Mouse (Mus musculus): ENCODE data around the gene Btbd6.

Btbd6 gene

DNA sequence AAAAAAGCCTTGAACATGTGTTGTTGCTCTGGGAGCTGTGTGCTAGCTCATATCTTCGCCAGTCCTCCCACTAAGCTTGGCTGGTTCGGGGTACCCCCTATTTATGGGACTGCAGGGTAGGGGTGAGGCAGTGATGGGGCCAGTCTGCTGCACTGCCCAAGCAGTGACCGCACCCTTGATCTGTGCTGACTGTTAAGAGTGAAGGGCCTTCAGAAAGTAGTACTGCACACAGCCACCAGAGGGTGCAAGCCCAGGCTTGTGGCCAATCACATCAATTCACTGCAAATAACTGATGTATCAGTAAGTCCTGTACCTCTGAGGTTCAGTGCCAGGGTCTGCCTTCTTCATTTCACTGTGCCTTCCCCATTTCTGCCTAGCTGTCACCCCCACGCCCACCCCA lies 20.5 kb upstream of the Btbd6 start:
- peak; percentile 91 to 93 for DNase-seq

DNA sequence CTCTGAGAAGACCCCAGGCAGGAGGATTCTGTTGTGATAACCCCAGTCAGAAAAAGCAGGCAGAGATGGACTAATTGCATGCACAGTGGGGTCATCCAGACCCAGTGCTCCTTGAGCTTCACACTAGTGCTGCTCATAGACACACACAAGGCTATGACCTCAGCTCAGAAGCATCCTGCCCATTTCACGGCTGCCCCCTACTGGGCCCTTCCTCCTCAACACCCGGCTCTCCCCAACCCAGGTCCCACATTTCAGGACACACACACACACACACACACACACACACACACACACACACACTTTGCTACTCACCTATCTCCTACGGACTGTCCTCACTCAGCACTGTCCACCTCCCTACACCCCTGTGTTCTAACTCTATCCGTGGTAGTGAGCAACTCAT lies 18.0 kb upstream of the Btbd6 start:
- peak in 1 of 2 experiments; percentile 72 for DNase-seq

DNA sequence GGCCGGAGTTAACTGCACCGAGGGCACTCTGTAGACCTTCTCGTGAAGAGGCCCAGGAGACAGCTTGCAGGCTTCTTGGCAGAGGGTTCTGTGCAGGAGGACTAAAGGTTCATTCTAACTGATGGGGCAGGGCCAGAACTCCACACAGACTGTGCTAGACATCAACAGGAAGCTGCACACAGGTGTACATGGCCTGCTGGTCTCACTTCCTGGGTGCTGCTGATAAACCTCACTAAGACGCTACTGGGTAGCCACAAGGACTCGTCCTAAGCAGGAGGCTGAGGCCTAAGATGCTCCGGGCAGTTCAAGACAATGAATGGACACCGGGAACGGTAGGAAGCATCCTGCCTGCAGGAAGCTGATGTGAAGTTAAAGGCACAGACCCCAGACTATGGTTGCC lies 16.9 kb upstream of the Btbd6 start:
- DNase-seq = no peak

DNA sequence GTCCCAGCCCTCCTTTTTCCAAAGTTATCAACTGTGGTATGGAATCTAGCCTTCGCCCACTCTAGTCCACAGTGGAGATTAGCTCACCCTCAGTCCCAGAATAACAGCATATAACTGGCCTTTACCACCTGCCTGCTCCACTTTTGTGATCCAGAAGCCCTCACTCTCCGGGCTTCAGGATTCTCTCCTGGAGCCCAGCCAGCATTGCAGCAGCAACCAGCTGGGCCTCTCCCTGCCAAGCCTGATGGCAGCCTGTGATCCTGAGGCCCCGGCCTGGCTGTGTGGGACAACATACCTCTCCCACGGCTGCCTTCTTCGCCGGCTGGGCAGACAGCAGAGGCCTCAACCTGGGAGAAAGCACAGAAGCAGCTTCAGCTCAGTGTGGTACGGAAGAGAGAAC lies 14.9 kb upstream of the Btbd6 start:
- peak; percentile 57 to 67 for DNase-seq

DNA sequence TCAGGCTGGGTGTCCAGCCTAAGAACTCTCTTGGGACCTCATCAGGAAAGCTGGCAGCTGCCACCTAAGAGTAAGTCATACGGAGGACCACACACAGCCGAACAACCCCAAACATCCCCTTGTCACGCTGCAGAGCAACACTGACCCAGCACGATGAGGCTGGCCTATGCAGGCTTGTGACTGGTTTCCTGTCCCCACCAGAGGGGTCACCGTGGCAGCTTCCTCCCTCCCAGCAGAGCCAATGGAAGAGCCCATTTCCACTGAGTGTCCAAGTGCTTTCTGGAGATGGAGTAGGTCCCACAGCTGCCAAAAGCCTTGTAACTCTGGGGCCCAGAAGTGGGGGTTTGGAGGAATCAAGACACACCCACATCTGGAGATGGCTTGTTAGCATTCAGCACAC lies 14.4 kb upstream of the Btbd6 start:
- no peak for DNase-seq

DNA sequence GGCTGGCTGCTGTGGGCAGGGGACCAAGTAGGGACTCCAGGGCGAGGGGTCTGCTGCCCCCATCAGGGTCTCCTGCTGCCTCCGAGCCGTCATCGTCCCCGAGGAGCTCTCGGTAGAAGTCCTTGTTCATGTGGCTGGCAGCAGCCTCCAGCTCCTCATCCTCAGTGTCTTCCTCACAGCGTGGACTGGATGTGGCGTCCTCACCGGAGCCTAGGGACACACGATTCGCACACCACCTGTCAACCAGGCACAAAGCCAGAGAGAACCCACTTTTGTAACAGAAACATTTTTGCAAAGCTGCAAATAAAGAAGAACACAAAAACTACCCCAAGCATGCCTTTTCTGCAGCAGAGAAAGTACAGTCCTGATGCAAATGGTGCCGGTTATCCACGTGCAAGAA lies 10.5 kb upstream of the Btbd6 start:
- DNase-seq = no peak

DNA sequence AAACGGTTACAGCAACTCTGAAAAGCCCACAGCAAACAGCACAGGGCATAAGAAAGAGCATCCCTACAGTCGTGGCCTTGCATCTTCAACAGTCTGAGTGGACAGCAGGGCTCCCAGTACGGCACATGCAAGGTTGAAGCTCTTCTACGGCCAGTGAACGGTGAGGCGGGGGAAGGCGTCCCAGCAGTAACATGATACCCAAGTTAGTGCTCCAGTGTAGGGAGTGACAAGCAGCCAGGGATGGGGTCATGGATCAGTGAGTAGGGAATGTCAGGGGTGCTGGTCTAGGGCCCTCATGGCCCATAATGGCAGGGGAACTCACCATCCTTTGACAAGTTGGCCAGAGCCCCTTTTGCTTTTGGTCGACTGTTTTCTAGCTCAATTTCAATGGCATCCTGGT lies 7.3 kb upstream of the Btbd6 start:
- no peak for DNase-seq

DNA sequence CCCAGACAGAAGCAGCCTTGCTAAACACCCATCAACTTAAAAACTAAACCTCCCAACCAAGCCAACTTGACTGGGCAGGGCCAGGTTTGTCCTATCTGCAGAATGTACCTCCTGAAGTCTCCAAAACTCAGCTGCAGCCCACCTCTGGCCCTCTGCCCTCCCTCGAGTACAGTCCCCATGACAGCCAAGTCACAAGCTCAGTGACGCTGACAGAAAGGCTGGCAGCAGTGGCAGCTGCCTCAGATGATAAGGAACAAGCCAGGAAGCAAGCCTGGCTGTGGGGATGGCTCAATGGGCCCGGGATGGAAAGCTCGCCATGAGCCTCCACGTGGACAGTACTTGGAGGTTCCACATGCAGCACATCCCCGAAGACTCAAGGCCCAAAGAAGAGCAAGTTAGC lies 6.7 kb upstream of the Btbd6 start:
- DNase-seq = no peak

DNA sequence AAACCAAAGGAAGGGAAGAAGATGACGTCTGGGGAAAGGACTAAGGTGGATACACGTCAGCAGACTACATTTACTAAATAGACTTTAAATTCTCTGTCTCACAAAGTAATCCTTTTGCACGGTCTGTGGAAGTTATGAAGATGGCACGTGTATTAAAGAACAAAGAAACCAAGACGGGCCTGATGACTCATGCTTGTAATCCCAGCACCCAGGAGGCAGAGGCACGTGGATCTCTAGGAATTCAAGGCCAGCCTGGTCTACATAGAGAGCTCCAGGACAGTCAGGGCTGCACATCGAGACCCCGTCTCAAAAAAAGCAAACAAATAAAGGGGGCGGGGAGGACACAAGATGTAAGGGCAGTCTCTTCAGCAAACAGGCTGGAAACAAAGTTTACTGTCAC lies 1.5 kb upstream of the Btbd6 start:
- DNase-seq = no peak

DNA sequence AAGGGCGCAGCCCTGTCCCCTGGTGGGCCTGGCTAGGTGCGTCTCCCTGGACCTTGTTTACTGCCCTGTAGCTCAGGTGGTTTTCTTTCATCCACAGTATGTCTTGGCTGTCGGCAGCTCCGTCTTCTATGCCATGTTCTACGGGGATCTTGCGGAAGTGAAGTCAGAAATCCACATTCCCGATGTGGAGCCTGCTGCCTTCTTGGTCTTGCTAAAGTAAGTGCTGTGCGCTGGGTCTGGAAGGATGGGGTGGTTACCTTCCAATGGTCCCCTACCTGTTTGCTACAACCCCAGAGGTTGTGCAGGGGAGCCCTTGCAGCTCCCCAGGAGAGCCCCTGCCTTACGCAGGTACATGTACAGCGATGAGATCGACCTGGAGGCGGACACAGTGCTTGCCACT lies 874 bp downstream of the Btbd6 start:
- DNase-seq = peak in 1 of 2 experiments; percentile 28

DNA sequence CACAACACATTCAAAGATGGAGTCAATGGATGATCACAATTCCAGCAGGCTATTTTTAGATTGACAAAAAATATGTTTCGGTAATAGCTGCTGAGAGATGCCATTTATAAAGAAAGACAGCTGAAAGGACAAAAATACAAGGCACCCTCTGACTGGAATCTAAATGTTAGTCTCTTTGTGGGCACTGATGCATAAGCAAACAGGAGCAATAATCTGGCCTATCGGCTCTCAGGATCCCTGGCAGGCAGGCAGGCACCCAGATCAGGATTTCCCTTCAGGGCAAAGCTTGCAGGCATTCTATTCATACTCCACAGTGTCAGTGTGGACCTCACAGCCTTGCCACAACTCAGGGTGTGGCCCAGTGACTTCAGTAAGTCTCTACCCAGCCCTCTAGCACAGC lies 5.7 kb downstream of the Btbd6 start:
- no peak for DNase-seq

DNA sequence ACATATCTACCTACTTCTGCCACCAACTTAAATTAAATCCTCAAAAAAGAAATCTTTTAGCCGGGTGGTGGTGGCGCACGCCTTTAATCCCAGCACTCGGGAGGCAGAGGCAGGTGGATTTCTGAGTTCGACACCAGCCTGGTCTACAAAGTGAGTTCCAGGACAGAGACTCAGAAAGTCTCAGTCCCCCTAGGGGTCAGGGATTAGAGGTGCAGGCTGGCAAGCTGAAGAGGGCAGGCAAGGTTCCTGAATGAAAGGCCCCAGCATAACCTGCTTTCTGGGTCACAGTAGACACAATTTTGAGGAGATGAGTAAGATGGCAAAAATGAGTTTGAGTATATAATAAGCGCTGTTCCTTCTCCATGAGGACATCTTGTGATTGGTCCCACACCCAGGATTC lies 9.1 kb downstream of the Btbd6 start:
- DNase-seq = no peak

DNA sequence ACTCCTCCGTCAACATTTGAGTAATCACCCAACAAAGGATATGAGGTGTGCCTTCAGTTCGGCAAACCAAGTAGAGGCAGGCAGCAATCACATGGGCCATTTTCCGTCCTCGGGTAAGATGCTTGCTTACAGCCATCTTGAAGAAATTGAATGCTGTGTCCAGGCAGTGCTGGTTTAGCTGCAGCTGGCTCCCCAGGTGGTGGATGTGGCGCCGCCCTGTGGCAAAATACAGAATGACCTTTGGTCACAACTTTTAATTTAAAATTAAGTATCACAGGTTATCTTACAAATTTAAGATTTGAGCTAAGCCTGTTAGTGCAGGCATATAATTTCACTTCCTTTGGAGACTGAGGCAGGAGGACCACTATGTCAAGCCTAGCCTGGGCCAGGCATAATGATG lies 11.6 kb downstream of the Btbd6 start:
- DNase-seq = peak in 1 of 2 experiments; percentile 58

DNA sequence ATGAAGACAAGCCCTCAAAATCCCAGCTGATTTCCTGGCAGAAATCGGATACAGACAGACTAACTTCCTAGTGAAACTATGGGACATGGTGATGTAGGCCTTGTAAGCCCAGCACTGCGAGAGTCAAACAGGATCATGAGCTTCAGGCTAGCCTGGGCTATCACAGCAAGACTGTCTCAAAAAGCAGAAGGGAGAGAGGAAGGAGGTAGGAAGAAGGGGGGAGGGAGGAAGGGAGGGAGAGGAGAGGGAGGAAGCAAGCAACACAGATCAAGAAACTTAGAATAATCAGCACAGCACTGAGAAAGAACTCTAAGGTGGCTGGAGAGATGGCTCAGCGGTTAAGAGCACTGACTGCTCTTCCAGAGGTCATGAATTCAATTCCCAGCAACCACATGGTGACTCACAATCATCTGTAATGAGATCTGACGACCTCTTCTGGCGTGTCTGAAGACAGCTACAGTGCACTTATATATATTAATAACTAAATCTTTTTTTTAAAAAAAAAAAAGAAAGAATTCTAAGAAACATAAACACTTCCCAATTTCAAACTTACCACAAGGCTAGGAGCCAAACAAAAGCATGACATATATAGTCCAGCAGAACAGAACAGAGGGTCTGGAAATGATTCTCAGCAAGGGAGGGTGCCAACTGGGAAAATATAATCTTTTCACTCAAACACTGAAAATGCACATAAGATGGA lies 14.6 kb downstream of the Btbd6 start:
- no peak for DNase-seq

DNA sequence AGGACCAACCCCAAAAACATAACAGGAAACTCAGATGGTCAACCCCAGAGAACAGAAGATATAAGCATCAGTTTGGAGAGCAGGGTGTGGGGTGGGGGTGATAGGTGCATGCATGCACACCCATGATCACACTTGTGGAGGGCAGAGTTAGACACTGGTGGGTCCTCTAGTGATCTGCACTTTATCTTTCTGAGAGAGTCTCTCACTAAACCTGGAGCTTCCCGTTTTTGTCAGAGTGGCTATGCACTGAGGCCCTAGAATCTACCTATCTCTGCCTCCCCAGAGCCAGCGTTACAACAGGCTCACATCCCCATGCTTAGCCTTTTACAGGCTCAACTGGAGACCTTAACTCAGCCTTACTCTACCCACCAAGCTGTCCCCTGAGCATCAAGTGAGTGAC lies 15.2 kb downstream of the Btbd6 start:
- DNase-seq = no peak

DNA sequence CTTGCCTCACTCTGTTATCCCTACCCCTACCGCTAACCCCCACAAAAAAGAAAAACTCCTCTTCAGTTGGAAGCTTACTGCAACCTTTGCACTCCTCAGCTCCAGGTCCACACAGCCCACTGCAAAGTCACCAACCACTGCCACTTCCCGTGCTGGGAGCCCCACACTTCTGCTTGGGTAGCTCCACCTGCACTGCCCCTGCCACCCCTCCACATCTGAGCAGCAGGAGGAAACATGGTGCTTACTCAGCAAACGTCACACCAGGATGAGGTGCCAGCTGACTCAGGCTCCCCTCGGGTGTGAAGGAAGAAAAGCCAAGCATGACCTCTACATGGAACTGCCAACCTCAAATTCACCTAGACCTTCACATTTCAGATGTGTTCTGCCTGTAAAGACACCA lies 17.9 kb downstream of the Btbd6 start:
- no peak for DNase-seq

DNA sequence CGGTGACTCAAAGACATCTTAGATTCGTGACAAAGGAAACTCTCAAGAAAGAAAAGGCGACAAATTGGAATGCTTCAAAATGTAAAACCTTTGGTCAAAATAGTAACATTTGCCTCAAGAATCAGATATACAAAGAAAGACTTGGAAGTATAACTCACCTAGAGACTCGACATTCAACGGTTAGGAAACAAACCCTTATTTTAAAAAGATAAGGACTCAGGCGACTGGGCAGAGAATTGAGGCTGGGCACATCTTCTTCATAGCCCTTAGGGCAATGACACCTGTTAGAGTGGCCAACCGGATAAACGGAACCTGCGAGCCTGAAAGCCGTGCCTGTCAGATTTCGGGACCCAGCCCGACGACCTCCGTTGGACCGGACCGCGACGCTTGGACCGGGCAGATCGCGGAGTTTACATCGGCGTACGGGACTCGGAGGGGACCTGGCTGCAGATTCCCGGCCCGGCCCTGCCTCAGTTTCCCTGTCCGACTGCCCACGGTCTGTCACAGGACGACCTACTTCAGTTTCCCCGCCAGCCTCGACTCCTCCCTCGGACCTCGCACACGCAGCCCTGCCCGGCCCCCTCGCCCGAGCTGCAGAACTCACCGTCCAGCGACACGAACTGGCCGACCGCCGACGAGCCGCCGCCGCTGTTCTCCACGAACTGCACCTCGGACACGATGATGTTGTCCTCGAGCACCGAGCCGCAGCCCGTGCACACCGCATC lies 23.4 kb downstream of the Btbd6 start:
- DNase-seq = no peak

DNA sequence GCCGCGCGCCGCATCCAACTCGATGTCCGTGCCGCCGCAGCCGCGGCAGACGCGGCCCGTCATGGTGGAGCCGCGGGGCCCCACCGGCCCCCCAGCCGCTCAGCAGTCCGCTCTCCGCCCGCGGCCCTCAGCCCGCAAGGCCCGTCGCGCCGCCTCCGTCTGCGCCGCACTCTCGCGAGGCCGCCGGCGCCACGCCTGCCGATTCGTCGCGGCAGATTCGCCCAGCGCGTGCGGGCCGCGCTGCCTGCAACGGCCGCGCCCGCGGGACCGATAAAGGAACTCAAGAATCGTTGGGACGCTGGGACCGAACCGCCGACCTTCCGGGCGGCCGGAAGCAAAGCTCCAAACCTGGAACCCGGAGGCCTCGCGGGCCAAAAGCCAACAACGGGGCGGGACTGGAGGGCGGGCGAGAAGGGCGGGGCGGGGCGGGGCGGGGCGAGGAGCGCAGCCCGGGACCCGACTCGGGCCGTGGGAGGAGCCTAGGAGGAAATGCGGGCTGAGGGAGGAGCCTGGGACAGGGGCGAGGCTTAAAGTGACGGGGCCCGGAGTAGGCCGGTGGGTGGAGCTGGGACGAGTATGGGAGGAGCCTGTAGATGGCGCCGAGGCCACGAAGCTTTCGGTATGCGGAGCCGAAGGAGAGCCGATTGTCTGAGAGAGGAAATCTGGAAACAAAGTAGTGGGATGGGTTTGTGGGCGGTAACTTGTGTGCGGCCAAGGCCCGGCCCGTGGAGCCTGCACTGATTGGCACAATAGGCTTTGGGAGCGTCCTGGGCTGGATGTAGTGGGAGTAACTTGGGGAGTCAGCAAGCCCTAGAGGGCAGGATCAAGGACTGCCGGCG lies 24.2 kb downstream of the Btbd6 start, which contains the start of gene Brf1:
Brf1 (minus strand) TSS at position 411 of the 839 bp plus-strand sequence.
- DNase-seq = peak; percentile 96 to 97

DNA sequence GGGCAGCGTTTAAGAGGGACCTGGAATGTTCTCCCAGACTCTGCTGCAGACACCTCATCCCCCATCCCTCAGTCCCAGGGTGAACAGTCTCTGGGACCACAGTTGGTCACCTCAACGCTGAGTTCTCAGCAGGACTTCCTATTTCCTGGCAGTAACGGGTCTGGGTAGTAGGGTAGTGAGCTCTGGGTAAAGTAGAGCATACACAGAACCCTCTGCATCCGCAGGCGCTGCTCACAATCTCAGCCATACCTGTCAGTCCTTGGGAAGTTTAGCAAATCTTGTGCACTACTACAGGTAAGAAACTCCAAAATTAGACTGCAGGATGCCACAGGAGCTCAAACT lies 24.8 kb downstream of the Btbd6 start:
- no peak for DNase-seq

DNA sequence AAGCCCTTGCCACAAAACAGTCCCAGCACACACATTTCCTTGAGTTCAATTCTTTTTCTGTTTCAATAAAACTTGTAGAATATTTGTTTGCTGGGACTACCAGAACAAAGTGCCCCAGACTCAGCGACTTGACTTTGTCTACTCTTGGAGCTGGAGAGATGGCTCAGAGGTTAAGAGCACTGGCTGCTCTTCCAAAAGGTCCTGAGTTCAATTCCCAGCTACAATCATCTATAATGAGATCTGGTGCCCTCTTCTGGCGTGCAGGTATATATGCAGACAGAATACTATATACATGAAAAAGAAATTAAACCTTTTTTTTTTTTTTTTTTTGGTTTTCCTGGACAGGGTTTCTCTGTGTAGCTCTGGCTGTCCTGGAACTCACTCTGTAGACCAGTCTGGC lies 26.4 kb downstream of the Btbd6 start:
- DNase-seq = peak in 1 of 2 experiments; percentile 42

DNA sequence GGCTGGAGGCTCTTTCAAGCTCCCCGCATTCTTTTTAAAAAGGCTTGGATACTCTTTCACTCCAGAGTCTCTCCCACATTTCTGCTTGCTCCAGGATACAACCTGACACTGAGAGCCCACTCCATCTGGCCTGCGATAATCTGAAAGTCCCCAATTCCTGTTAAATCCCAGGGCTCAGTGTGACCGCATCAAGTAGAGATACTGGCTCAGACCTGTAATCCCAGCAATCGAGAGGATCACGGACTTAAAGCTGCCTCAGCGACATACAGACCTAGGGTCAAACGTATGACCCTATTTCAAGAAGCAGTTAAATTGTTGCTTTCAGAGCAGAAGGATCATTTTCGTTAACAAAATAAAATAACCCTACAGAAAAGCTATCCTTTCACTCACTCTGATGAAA lies 27.7 kb downstream of the Btbd6 start:
- DNase-seq = no peak

DNA sequence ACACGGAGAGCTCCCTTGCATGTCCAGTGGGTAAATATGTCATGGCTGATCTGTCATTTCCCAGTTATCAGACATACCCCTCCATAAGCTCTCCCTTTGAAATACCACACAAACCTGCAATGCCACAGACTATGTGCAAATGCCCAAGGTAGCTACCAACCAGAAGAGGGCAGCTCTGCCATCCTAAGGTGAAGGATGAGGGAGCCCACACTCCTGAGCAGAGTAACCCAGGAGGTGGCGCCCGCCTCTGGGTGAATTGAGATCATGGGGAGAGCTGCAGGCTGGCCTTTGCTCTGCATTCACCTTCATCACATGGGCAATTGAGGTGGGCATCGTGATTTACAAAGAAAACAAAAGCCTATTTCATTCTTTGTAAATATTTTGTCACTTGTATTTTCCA lies 28.7 kb downstream of the Btbd6 start:
- peak; percentile 73 to 78 for DNase-seq

DNA sequence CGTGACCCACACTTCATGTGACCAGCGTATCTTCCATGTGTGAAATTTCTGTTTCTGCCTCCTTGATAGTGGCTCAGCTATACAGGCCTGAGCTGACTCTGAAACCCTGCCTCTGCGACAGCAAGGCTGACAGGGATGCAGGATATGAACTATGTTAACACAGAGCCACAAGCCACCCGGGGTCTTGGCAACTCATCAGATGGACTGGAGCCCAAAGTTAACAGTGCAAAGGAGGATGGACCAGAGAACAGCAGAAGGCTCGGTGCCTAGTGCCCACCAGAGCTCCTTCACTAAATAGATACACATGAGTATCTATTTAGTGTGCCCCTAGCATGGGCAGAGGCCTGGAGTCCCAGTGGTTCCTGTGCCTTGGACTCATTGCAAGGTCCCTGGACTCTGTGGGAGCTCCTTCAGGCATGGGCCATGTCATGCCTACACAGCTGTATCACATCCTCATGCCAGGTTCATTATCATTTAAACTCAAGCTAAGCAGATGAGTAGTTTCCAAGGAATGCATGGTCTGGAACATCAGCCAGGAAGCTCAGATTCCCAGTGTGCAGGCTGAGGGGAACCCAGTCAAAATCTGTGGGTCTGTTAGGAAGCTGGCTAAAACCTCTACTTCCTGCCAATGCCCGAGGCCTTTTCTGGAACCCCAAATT lies 35.5 kb downstream of the Btbd6 start:
- DNase-seq = peak; percentile 64 to 78
